Mouse (Mus musculus) embryonic facial prominence, embryonic 11.5 days (tissue): ENCODE data around the gene Ccdc88b. TPM values are rescaled to one million over a fixed set of nuclear protein-coding genes. Genes with fewer than 3 reads are reported as not detected.

Source experiments
- ATAC-seq: fragments of 200-750 bp; cut with Nextera tagmentation; replicated peaks from 2 replicates; pipeline ENCODE4 v1.8.0; 2017; ENCODE audit warnings: low read depth; ENCODE audit not compliant: insufficient number of reproducible peaks, low FRiP score, low TSS enrichment
- DNase-seq: peaks from one replicate; pipeline ENCODE4 v3.0.0-alpha.2; 2015; ENCODE audit warnings: low spot score
- H3K27ac ChIP-seq: fragments of 300-500 bp; sonication (generic); replicated peaks from 2 replicates; pipeline ENCODE4 v1.5.1; 2014; ENCODE audit warnings: mild to moderate bottlenecking, low read depth, low read length, control low read depth
- H3K27me3 ChIP-seq: fragments of 300-500 bp; sonication (generic); 2 replicates; pipeline ENCODE4 v1.6.1; 2014; ENCODE audit warnings: mild to moderate bottlenecking, low read length, moderate library complexity, mixed read lengths; ENCODE audit not compliant: control insufficient read depth, insufficient read depth
- H3K36me3 ChIP-seq: fragments of 300-500 bp; sonication (generic); replicated peaks from 2 replicates; pipeline ENCODE4 v1.6.1; 2014; ENCODE audit warnings: low read depth, mild to moderate bottlenecking, low read length, moderate library complexity, mixed read lengths; ENCODE audit not compliant: control insufficient read depth, insufficient read depth
- H3K4me1 ChIP-seq: fragments of 300-500 bp; sonication (generic); 2 replicates; pipeline ENCODE4 v1.6.1; 2014; ENCODE audit warnings: low read length, mixed read lengths; ENCODE audit not compliant: control insufficient read depth, insufficient read depth
- H3K4me2 ChIP-seq: fragments of 300-500 bp; sonication (generic); 2 replicates; pipeline ENCODE4 v1.6.1; 2014; ENCODE audit warnings: low read depth, mild to moderate bottlenecking, control low read depth, low read length, moderate library complexity
- H3K4me3 ChIP-seq: fragments of 300-500 bp; sonication (generic); 2 replicates; pipeline ENCODE4 v1.5.1; 2014; ENCODE audit warnings: low read depth, low read length, control low read depth
- H3K9ac ChIP-seq: fragments of 300-500 bp; sonication (generic); replicated peaks from 2 replicates; pipeline ENCODE4 v1.6.1; 2014; ENCODE audit warnings: mild to moderate bottlenecking, control low read depth, low read length
- H3K9me3 ChIP-seq: fragments of 300-500 bp; sonication (generic); replicated peaks from 2 replicates; pipeline ENCODE4 v1.6.1; 2016; ENCODE audit warnings: mild to moderate bottlenecking, low read length, inconsistent platforms, mixed read lengths; ENCODE audit not compliant: control insufficient read depth
- WGBS: fragments of 180-500 bp; shearing (Covaris S2); extraction: QIAGEN DNeasy Blood & Tissue Kit; methylation state at CpG from one replicate; pipeline ENCODE4 v1.1.7; 2014; 5-methylcytosine and 5-hydroxymethylcytosine counted together
- polyA plus RNA-seq: library from polyadenylated mRNA; unstranded; fragments of >200 nt; fragmentation: Nextera tagmentation; extraction: Ambion mirVana; gene quantifications from 2 replicates; pipeline ENCODE4 v1.2.1, GENCODE M21; 2014

Gene Ccdc88b
- polyA plus RNA-seq, 1 experiment from 2014 or later: 0.39 TPM

- Histone ChIP-seq H3K4me2 (no peak overlapping the region), H3K36me3 (no peaks in the 10 kb centered on the region), H3K9me3 (no peaks in the 10 kb centered on the region), H3K27ac (no peak overlapping the region), H3K4me3 (no peak overlapping the region), H3K4me1 (no peaks in the 10 kb centered on the region), H3K9ac (no peak overlapping the region), H3K27me3 (no peaks in the 10 kb centered on the region)
- 8% methylated on average over 5 of the region's 5 CpGs for WGBS
- DNase-seq (peak; percentile 51), ATAC-seq (no peak)
These were observed 11.3 kb upstream of the Ccdc88b start for GRCm38 (mm10) chr19:6869355-6869754.

GRCm38 (mm10) chr19:6861451-6861850, 3.4 kb upstream of the Ccdc88b start:
- WGBS: 92% methylated on average over 4 of the region's 4 CpGs
- DNase-seq (no peak), ATAC-seq (no peak)
- no peak overlapping the region for H3K4me2 ChIP-seq
- H3K27me3 ChIP-seq: no peaks in the 10 kb centered on the region
- no peaks in the 10 kb centered on the region for H3K9me3 ChIP-seq
- no peaks in the 10 kb centered on the region for H3K36me3 ChIP-seq
- no peak overlapping the region for H3K9ac ChIP-seq
- no peak overlapping the region for H3K27ac ChIP-seq
- H3K4me1 ChIP-seq: no peaks in the 10 kb centered on the region
- no peak overlapping the region for H3K4me3 ChIP-seq

GRCm38 (mm10) chr19:6860706-6861105, 2.7 kb upstream of the Ccdc88b start:
- Histone ChIP-seq H3K4me2 (no peak overlapping the region), H3K9me3 (no peaks in the 10 kb centered on the region), H3K27ac (no peak overlapping the region), H3K27me3 (no peaks in the 10 kb centered on the region; the same call in 1 of the 2 replicates), H3K4me3 (no peak overlapping the region), H3K4me1 (peaks cover under 1% of the 10 kb centered on the region; the same call in 1 of the 2 replicates), H3K9ac (no peak overlapping the region), H3K36me3 (no peaks in the 10 kb centered on the region)
- ATAC-seq: no peak
- WGBS: 81% methylated on average over 6 of the region's 6 CpGs
- DNase-seq: no peak

- Histone ChIP-seq H3K27me3 (no peaks in the 10 kb centered on the region; the same call in 1 of the 2 replicates), H3K27ac (no peak overlapping the region), H3K36me3 (no peaks in the 10 kb centered on the region), H3K4me1 (peaks cover 4% of the 10 kb centered on the region; the same call in 1 of the 2 replicates), H3K4me2 (no peak overlapping the region), H3K4me3 (no peak overlapping the region), H3K9ac (no peak overlapping the region), H3K9me3 (no peaks in the 10 kb centered on the region)
- ATAC-seq (no peak), DNase-seq (no peak)
- 86% methylated on average over 3 of the region's 3 CpGs for WGBS
These were observed 2.0 kb upstream of the Ccdc88b start for GRCm38 (mm10) chr19:6859971-6860370.

- Histone ChIP-seq H3K4me3 (no peak overlapping the region), H3K4me2 (no peak overlapping the region), H3K9ac (no peak overlapping the region), H3K4me1 (peaks cover 4% of the 10 kb centered on the region; the same call in 1 of the 2 replicates), H3K27ac (no peak overlapping the region), H3K9me3 (no peaks in the 10 kb centered on the region), H3K36me3 (no peaks in the 10 kb centered on the region), H3K27me3 (no peaks in the 10 kb centered on the region; the same call in 1 of the 2 replicates)
- WGBS: 74% methylated on average over 2 of the region's 2 CpGs
- no peak for ATAC-seq
- DNase-seq: no peak
These were observed 1.1 kb upstream of the Ccdc88b start for GRCm38 (mm10) chr19:6859032-6859651.

- WGBS: 77% methylated on average over 9 of the region's 9 CpGs
- Histone ChIP-seq H3K4me3 (no peak overlapping the region), H3K4me1 (peaks cover 4% of the 10 kb centered on the region; the same call in 1 of the 2 replicates), H3K36me3 (no peaks in the 10 kb centered on the region), H3K9me3 (no peaks in the 10 kb centered on the region), H3K9ac (no peak overlapping the region), H3K27ac (no peak overlapping the region), H3K27me3 (no peaks in the 10 kb centered on the region; the same call in 1 of the 2 replicates), H3K4me2 (no peak overlapping the region)
- no peak for DNase-seq
- no peak for ATAC-seq
These were observed 513 bp downstream of the Ccdc88b start for GRCm38 (mm10) chr19:6857391-6858005.

- Histone ChIP-seq H3K4me3 (no peak overlapping the region), H3K36me3 (no peaks in the 10 kb centered on the region), H3K4me2 (no peak overlapping the region), H3K9ac (no peak overlapping the region), H3K27me3 (no peaks in the 10 kb centered on the region; the same call in 1 of the 2 replicates), H3K9me3 (no peaks in the 10 kb centered on the region), H3K4me1 (peaks cover 4% of the 10 kb centered on the region; the same call in 1 of the 2 replicates), H3K27ac (no peak overlapping the region)
- DNase-seq (no peak), ATAC-seq (no peak)
- WGBS: 49% methylated on average over 3 of the region's 3 CpGs
These were observed 1.0 kb downstream of the Ccdc88b start for GRCm38 (mm10) chr19:6857003-6857360.

- 53% methylated on average over 12 of the region's 12 CpGs for WGBS
- Histone ChIP-seq H3K4me1 (peaks cover 4% of the 10 kb centered on the region; the same call in 1 of the 2 replicates), H3K27ac (no peak overlapping the region), H3K36me3 (no peaks in the 10 kb centered on the region), H3K9me3 (no peaks in the 10 kb centered on the region), H3K27me3 (no peaks in the 10 kb centered on the region; the same call in 1 of the 2 replicates), H3K9ac (no peak overlapping the region), H3K4me3 (no peak overlapping the region), H3K4me2 (no peak overlapping the region)
- DNase-seq (peak; percentile 66), ATAC-seq (no peak)
These were observed 1.6 kb downstream of the Ccdc88b start for GRCm38 (mm10) chr19:6856281-6857002.
